Mouse (Mus musculus) midbrain, postnatal 0 days (tissue): ENCODE data around the gene Sh3glb1. TPM values are rescaled to one million over a fixed set of nuclear protein-coding genes. Genes with fewer than 3 reads are reported as not detected.

Source experiments
- ATAC-seq: fragments of 200-750 bp; cut with Nextera tagmentation; 2 replicates; pipeline ENCODE4 v1.8.0; 2017; ENCODE audit warnings: moderate number of reproducible peaks, mild to moderate bottlenecking, moderate TSS enrichment, moderate library complexity; ENCODE audit not compliant: low FRiP score
- DNase-seq: peaks from one replicate; pipeline ENCODE4 v3.0.0-alpha.2; 2015; ENCODE audit warnings: low spot score
- H3K27ac ChIP-seq: fragments of 300-500 bp; sonication (generic); 2 replicates; pipeline ENCODE4 v1.5.1; 2014; ENCODE audit warnings: low read depth, mild to moderate bottlenecking, low read length, mixed read lengths
- H3K27me3 ChIP-seq: fragments of 300-500 bp; sonication (generic); 2 replicates; pipeline ENCODE4 v1.6.1; 2014; ENCODE audit warnings: low read length, control low read depth, mixed read lengths; ENCODE audit not compliant: insufficient read depth
- H3K36me3 ChIP-seq: fragments of 300-500 bp; sonication (generic); 2 replicates; pipeline ENCODE4 v1.6.1; 2014; ENCODE audit warnings: low read length, control low read depth, mixed read lengths; ENCODE audit not compliant: insufficient read depth
- H3K4me1 ChIP-seq: fragments of 300-500 bp; sonication (generic); 2 replicates; pipeline ENCODE4 v1.6.1; 2014; ENCODE audit warnings: mild to moderate bottlenecking, control low read depth, antibody characterized with exemption, low read length, mixed read lengths; ENCODE audit not compliant: insufficient read depth
- H3K4me2 ChIP-seq: fragments of 300-500 bp; sonication (generic); 2 replicates; pipeline ENCODE4 v1.6.1; 2014; ENCODE audit warnings: low read depth, mild to moderate bottlenecking, low read length, mixed read lengths; ENCODE audit not compliant: poor library complexity, severe bottlenecking
- H3K4me3 ChIP-seq: fragments of 300-500 bp; sonication (generic); 2 replicates; pipeline ENCODE4 v1.5.1; 2014; ENCODE audit warnings: low read depth, mild to moderate bottlenecking, low read length, moderate library complexity
- H3K9ac ChIP-seq: fragments of 300-500 bp; sonication (generic); replicated peaks from 2 replicates; pipeline ENCODE4 v1.6.1; 2014; ENCODE audit warnings: mild to moderate bottlenecking, low read length, moderate library complexity, mixed read lengths; ENCODE audit not compliant: poor library complexity, severe bottlenecking
- H3K9me3 ChIP-seq: fragments of 300-500 bp; sonication (generic); 2 replicates; pipeline ENCODE4 v1.6.1; 2016; ENCODE audit warnings: low read length, control low read depth
- CTCF ChIP-seq: IDR thresholded peaks from 2 replicates; pipeline ENCODE4 v1.5.1; 2016; ENCODE audit warnings: antibody characterized with exemption, mild to moderate bottlenecking
- WGBS: fragments of 180-500 bp; shearing (Covaris S2); extraction: QIAGEN DNeasy Blood & Tissue Kit; methylation state at CpG from one replicate; pipeline ENCODE4 v1.1.7; 2014; 5-methylcytosine and 5-hydroxymethylcytosine counted together
- polyA plus RNA-seq: library from polyadenylated mRNA; unstranded; fragments of >200 nt; fragmentation: Nextera tagmentation; extraction: Ambion mirVana; gene quantifications from 2 replicates; pipeline ENCODE4 v1.2.1, GENCODE M21; 2015
- total RNA-seq: library from RNA; depleted of rRNA; stranded (reverse); fragments of >200 nt; gene quantifications from 2 replicates; pipeline ENCODE4 v1.2.3, GENCODE M21; 2014; rRNA removed

Gene Sh3glb1
- total and polyA plus RNA-seq, 2 experiments from 2014 or later: 96.5 to 130 TPM

GRCm38 (mm10) chr3:144640033-144640432, 80.1 kb downstream of the Sh3glb1 start:
- peak; percentile 25; the same call in 1 of the 2 replicates for TF ChIP-seq CTCF
- Histone ChIP-seq H3K4me2 (no peak overlapping the region), H3K9ac (no peak overlapping the region), H3K36me3 (no peaks in the 10 kb centered on the region), H3K4me1 (0 out of 2 replicates have a peak, but pooled peaks cover 5% of the 10 kb centered on the region), H3K27me3 (no peaks in the 10 kb centered on the region), H3K27ac (no peak overlapping the region), H3K9me3 (no peaks in the 10 kb centered on the region), H3K4me3 (no peak overlapping the region)
- ATAC-seq: no peak
- DNase-seq: no peak

GRCm38 (mm10) chr3:144639387-144639786, 80.7 kb downstream of the Sh3glb1 start:
- ATAC-seq: no peak

GRCm38 (mm10) chr3:144638110-144638509, 82.0 kb downstream of the Sh3glb1 start:
- ATAC-seq (no peak), DNase-seq (no peak)
- Histone ChIP-seq H3K4me3 (no peak overlapping the region), H3K27ac (no peak overlapping the region), H3K4me2 (no peak overlapping the region), H3K4me1 (0 out of 2 replicates have a peak, but pooled peaks cover 2% of the 10 kb centered on the region), H3K9ac (no peak overlapping the region), H3K27me3 (no peaks in the 10 kb centered on the region), H3K36me3 (no peaks in the 10 kb centered on the region), H3K9me3 (no peaks in the 10 kb centered on the region)
- TF ChIP-seq CTCF: no peak
- 92% methylated on average over 4 of the region's 4 CpGs for WGBS

More at GRCm38 (mm10) chr3:144639387-144639786, 80.7 kb downstream of the Sh3glb1 start:
- H3K4me2 ChIP-seq: no peak overlapping the region
- no peaks in the 10 kb centered on the region for H3K9me3 ChIP-seq
- no peak overlapping the region for H3K27ac ChIP-seq
- no peaks in the 10 kb centered on the region for H3K27me3 ChIP-seq
- H3K36me3 ChIP-seq: no peaks in the 10 kb centered on the region
- DNase-seq: no peak
- 0 out of 2 replicates have a peak, but pooled peaks cover 5% of the 10 kb centered on the region for H3K4me1 ChIP-seq
- no peak overlapping the region for H3K4me3 ChIP-seq
- WGBS: 72% methylated on average over 3 of the region's 3 CpGs
- TF ChIP-seq CTCF: no peak
- no peak overlapping the region for H3K9ac ChIP-seq

GRCm38 (mm10) chr3:144635236-144635635, 84.9 kb downstream of the Sh3glb1 start:
- Histone ChIP-seq H3K9me3 (no peaks in the 10 kb centered on the region), H3K27ac (no peak overlapping the region), H3K9ac (no peak overlapping the region), H3K4me3 (no peak overlapping the region), H3K27me3 (no peaks in the 10 kb centered on the region), H3K4me1 (no peaks in the 10 kb centered on the region), H3K4me2 (no peak overlapping the region), H3K36me3 (no peaks in the 10 kb centered on the region)
- 84% methylated on average over 5 of the region's 5 CpGs for WGBS
- no peak for ATAC-seq
- no peak for DNase-seq
- no peak for TF ChIP-seq CTCF

Other genes with a start within 250 kb of the Sh3glb1 start
- 48.5 and 53.2 TPM in 2 replicates for gene Hs2st1, start 150.2 kb downstream of the Sh3glb1 start, total RNA-seq
- gene Hs2st1, start 150.2 kb downstream of the Sh3glb1 start, polyA plus RNA-seq: 10.7 and 13.4 TPM in 2 replicates
- 287 and 293 TPM in 2 replicates for gene Selenof, start 150.0 kb downstream of the Sh3glb1 start, total RNA-seq
- 596 and 650 TPM in 2 replicates for gene Selenof, start 150.0 kb downstream of the Sh3glb1 start, polyA plus RNA-seq
- 0.27 and 0.52 TPM in 2 replicates for gene Clca3a1, start 40.6 kb upstream of the Sh3glb1 start, total RNA-seq
- gene Clca3a1, start 40.6 kb upstream of the Sh3glb1 start, polyA plus RNA-seq: 1.0 and 1.4 TPM in 2 replicates
- 2.8 TPM in 1 of 2 replicates, not detected in the other for gene Clca3a2, start 99.2 kb upstream of the Sh3glb1 start, total RNA-seq
- 0.44 TPM in 1 of 2 replicates, not detected in the other for gene Clca3a2, start 99.2 kb upstream of the Sh3glb1 start, polyA plus RNA-seq
- not detected in 2 replicates for gene Clca3b, start 129.0 kb upstream of the Sh3glb1 start, total RNA-seq
- not detected in 2 replicates for gene Clca3b, start 129.0 kb upstream of the Sh3glb1 start, polyA plus RNA-seq
- gene Clca4b, start 212.2 kb upstream of the Sh3glb1 start, total RNA-seq: not detected in 2 replicates
- gene Clca4b, start 212.2 kb upstream of the Sh3glb1 start, polyA plus RNA-seq: not detected in 2 replicates